Mouse (Mus musculus) mouse trophoblast stem cell (cell line): Measurements from ENCODE around the gene Hoxc6.

Experiments
- in situ Hi-C, 2 experiments: fragments of 300-500 bp; cut with MseI, MboI; formaldehyde crosslinking; loops; 2 replicates in 1 of 2; 3 replicates in 1 of 2; pipeline ENCODE4 v1.15.1; 2025

Gene Hoxc6

DNA sequence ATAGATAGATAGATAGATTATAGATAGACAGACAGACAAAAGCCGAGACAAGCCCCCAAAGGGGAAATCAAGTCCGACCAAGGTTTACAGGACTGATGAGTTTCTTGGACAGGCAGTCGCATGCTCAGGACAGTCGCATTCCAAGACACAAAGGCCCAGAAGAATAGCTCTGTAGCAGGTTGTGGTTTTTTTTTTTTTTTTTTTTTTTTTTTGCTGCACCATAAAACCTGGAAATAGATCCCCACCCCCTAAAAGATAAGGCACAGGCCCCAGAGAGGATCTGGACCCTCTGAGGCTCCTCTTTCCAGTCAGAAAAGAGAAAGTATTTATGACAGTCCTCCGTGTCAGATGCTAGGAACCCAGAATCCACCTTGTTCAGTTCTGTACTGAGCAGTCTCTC, 10.0 kb upstream of the Hoxc6 start:
- in situ Hi-C loops = loop anchor here (5.0 kb wide), 2 partner anchors 179 to 184 kb away; partner anchors contain the start of gene Smug1 (in 1 of the 2)

DNA sequence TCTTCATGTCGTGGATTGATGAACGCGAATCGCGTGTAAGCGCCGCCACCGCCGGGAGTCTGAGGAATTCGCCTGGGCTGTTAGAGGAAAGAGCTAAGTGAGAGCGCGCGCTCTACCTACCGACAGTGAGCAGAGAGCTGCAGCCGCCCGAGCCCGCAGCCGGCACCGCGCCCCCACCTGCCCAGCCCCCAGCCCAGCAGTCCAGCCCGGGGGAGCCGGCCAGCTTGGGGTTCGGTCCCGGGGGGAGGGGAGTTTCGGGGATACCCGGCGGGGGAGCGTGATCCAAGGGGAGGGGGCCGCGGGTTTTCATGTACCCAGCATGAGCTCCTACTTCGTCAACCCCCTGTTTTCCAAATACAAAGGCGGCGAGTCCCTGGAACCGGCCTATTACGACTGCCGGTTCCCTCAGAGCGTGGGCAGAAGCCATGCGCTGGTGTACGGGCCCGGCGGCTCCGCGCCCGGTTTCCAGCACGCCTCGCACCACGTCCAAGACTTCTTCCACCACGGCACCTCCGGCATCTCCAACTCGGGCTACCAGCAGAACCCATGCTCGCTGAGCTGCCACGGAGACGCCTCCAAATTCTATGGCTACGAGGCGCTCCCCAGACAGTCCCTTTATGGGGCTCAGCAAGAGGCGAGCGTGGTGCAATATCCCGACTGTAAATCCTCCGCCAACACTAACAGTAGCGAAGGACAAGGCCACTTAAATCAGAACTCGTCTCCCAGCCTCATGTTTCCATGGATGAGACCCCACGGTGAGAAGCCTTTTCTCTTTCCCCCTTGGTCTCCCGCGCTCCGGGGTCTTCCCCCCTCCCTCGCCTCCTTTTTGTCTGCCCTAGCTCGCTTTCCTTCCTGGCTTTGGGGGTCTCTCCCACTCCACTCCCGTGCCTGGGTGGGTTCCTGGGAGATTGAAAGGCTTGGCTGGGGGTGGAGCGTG, 7.3 kb upstream of the Hoxc6 start, which contains the start of gene Hoxc8:
TSS of gene Hoxc8 (plus strand) at position 147 of the 937 bp plus-strand sequence.
- in situ Hi-C loops = no loop called here

DNA sequence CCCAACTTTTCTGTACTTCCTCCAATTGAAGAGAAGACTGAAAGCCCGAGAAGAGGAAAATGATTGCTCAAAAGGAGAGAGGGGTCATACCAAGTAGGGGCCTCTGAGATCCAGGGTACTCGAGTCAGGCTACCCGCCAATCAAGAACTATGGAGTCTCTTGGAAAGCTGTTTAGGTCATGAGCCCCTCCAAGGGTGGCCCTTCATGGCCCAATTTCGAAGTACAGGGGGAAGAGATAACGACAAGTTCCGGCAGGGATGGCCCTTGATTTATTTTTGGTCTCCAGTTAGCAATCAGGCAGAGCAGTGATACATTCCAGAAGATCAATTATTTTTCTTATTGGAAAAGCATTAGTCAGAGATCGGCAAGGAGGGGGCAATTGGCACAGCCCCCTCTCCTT, 6.3 kb upstream of the Hoxc6 start:
- in situ Hi-C loops = no loop called here

DNA sequence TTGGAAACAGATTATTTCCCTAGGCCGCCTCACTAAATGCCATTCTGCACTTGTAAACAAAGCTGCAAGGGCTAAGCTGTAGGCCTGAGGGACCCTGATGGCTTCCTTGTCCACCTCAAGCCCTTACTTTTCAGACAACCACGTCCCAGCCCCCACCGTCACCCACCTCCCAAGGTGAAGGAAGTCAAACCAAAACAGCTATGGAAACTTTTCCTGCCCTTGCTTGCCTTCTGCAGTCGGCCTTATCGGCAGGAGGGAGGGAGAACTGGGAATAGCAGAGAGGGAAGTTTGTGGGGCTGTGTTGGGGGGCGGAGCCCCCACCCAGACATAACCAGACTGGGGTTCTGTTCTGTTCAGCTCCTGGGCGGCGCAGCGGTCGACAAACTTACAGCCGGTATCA, 5.9 kb upstream of the Hoxc6 start:
- in situ Hi-C loops = no loop called here

DNA sequence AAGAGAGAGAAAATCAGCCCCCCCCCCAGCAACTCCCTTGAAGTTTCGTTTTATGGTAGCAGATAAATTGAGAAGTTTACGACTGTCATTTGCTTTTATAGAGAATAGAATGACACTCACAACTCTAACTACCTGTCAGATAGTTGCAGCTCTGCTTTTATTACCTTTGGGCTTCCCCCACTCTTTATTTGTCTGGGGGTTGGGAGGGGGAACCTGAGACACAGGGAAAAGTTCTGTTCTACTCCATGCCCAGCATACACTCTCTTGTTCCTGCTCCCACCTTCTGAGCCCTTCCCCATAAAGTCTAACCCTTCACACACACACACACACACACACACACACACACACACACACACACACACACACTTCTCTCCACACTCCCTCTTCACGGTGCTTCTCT, 5.2 kb upstream of the Hoxc6 start:
- in situ Hi-C loops = no loop called here

- in situ Hi-C loops = no loop called here
These were observed 1.5 kb upstream of the Hoxc6 start for GRCm38 (mm10) chr15:102996548-102996947.

- in situ Hi-C loops = no loop called here
These were observed 626 bp upstream of the Hoxc6 start for GRCm38 (mm10) chr15:102997431-102997830.

GRCm38 (mm10) chr15:102998608-102999182, 638 bp downstream of the Hoxc6 start:
- in situ Hi-C loops = no loop called here

DNA sequence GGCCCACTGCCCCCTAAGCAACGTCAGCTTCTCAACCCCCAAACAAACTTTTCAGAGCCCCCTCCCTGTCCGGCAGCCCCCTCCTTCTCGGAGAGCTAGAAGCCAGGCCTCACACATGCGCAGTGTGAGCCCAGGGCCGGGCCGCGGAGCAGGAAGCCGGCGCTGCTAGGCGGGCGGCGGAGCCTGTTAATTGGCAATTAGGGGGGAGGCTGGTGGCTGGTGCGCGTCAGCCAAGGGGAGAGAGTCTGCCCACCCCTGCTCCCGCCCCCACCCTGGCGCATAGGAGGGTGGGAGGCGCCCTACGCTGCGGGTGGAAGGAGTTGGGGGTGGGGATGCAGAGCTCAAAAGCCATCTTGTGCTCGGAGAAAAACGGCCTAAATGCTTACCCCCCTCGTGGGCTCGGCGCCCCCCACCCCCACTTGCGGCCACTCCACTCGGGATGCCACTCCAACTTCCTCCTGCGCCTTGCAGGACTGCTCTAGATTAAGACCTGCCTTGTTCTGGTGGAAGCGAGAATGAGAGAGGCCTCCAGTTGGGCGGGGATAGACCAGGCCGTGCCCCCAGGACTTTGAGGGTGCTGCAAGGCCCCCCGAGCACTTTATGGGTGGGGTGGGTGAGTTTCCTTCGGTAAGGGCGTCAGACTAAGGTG, 1.2 kb downstream of the Hoxc6 start:
- in situ Hi-C loops = no loop called here

GRCm38 (mm10) chr15:102999955-103000354, 1.9 kb downstream of the Hoxc6 start:
- in situ Hi-C loops = no loop called here

DNA sequence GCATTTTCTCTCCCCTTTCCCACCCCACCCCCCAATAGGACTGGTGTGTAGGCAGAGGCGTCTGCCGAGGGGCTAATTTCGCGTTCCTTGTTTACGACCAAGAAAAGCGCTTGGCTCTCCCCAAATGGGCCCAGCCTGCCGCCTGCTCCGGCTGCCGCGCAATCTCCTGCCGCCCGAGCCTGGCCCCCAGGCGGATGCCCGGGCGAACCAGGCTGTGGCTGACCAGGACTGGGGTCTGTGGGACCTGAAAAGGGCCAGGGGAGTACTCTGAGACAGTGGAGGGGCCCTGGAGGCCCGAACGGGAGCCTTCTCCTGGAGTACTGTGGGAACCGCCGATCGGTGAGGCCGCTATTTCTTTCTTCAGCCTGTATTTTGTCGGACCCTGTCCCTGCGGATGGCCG, 2.4 kb downstream of the Hoxc6 start:
- in situ Hi-C loops = no loop called here

GRCm38 (mm10) chr15:103001370-103001769, 3.3 kb downstream of the Hoxc6 start:
- in situ Hi-C loops = no loop called here

- in situ Hi-C loops = no loop called here
These were observed 4.1 kb downstream of the Hoxc6 start for GRCm38 (mm10) chr15:103002156-103002555.

DNA sequence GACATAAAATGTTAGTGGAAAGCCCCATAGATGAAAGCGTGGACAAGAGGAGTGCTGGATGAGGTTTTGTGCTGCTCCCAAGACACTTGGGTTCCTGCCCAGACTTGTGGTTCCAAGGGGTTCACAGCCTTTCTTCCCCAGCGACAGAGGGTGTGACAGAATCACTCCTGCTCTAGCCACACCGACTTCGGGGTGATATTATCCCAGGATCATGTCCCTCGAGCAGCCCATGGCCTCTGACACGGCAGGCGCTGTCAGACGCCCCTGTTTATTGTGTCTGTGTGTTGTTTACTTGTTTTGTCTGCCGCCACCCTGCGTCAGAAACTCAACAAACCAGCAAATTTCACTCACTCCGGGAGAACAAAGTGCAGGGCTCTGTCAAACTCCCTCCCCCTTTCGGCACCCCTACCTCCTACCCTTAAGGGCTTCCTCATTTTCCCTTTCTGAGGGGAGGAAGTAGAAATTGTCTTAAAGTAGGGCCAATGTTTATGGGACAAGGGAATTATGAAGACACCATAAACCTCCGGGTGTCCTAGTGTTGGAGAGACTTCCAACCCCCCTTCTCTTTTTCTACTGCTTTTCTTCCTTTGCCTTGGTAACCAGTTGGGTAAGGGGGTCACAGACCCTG, 4.9 kb downstream of the Hoxc6 start:
- in situ Hi-C loops = no loop called here

DNA sequence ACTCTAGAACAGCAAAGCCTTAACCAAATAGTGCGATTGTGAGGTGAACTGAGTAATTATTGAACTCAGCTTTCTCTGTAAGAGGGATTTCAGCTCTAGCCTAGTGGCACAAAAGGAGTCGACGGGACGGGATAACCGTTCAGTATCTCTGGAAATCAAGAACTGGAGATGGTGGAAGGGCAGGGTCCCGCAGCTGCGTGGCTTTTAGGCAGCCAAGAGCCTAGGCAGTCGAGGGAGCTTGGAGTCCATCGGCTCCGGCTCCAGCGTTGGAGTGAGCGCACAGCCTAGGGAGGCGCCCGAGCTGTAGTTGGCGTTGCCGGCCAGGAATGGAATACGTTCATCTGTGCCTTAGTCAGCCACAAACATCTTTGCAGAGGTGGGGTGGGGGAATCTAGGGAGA, 7.3 kb downstream of the Hoxc6 start:
- in situ Hi-C loops = no loop called here

DNA sequence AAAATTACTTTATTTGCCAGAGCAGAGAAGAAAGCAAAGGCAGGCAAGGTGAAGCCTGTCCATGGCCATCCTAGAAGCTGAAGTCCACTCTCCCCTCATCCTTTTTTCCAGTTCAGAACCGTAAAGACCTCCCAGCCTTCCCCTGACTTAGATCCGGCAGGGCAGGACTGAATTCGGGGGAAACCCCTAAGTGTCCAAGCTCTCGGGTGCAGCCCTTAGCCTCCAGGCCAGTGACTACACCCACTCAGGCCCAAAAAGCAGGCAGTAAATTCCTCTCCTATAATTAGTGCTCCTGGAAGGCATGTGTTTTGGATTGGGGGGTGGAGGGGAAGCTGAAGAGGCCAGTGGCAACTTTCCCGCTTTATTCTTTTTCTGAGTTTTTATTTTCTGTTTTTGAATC, 7.7 kb downstream of the Hoxc6 start:
- in situ Hi-C loops = no loop called here

- in situ Hi-C loops = no loop called here
These were observed 8.3 kb downstream of the Hoxc6 start for GRCm38 (mm10) chr15:103006326-103006725.

GRCm38 (mm10) chr15:103009265-103010111, 11.4 kb downstream of the Hoxc6 start:
- in situ Hi-C loops = loop anchor here (5.0 to 10.0 kb wide), 2 partner anchors 125 to 163 kb away; no protein-coding TSS in a partner anchor

DNA sequence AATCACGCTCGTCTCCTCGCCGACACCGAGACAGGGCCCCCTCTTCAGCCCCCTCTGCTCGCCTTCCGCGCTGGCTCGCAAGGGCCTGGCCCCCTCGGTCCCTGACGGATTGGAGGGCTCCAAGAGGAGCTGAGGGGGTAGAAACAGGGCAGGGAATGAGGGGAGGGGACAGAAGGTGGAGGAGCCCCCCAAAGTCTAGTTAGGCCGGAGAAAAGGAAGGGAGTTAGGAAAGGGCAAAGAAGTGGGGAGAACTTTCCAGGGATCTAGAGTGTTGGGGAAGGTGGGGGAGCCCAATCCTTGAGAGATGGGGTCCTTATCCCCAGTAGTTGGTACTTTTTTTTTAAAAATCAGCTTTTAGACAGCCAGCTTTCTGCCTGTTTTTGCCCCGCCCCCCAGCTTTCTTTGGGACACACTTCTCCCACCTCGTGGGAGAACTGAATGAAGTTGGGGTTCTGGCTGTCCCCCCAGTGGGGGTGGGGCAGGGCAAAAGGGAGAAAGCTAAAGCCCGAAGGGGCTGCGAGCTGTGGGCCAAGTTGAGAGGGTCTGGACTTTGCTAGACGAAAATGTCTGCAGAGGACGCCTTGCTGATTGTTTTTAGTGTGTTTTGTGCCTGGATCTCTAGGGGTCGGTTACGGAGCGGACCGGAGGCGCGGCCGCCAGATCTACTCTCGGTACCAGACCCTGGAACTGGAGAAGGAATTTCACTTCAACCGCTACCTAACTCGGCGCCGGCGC, 12.2 kb downstream of the Hoxc6 start:
- in situ Hi-C loops = loop anchor here (5.0 to 10.0 kb wide), 2 partner anchors 125 to 162 kb away; no protein-coding TSS in a partner anchor
